Mouse (Mus musculus) skeletal muscle tissue, postnatal 0 days (tissue): Measurements from ENCODE around the gene Pdcd2. TPM values are rescaled to one million over a fixed set of nuclear protein-coding genes. Genes with fewer than 3 reads are reported as not detected.

ENCODE experiments used
- polyA plus RNA-seq: library from polyadenylated mRNA; unstranded; fragments of >200 nt; fragmentation: Nextera tagmentation; extraction: Ambion mirVana; gene quantifications from 2 replicates; pipeline ENCODE4 v1.2.1, GENCODE M21; 2015

Gene Pdcd2
- polyA plus RNA-seq: 23.8 and 27.9 TPM in 2 replicates

DNA sequence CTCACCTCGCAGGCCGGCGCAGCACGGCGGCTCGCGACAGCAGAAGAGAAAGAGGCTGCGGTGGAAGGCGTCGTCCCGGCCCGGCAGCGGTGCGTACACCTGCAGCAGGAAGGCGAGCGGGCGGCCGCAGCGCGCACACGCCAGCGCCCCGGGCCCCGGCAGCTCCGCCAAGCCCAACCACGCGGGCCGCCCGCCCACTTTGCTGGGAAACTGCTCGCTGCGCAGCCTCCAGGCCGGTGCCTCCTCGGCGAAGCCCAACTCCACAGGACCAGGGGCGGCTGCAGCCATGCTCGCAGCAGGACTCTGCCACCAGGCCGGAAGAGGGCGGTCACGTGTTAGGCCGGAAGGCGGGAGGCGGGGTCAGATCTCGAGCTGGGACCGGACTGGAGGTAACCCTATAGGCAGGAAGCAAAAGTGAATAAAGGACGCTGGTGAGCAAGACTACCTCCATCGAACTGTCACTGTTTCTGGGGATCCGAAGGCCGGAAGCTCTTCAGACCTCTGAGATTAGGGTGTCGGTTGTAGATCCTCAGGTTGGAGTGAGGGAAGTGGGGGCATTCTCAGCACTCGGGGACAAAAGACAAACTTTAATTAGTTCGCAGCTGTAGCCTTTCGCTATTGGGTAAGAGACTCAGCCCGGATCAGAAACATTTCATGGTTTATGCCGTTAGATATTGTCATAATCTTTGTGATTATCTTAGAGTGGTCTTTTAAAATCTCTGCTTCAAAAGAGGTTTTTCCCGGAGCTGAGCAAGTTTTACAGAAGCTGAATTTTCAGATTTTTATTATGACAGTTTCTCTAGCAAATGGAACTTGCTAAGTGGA is at the start of gene Pdcd2:
Gene Pdcd2 (minus strand): TSS at position 316 of the 825 bp plus-strand sequence.

GRCm38 (mm10) chr17:15564014-15564927 is 37.2 kb upstream of the Pdcd2 start, which contains the start of gene Prdm9:
Gene Prdm9, minus strand, starts transcription at chr17:15564354.

GRCm38 (mm10) chr17:15499656-15500394 is 27.3 kb downstream of the Pdcd2 start, which contains the start of the genes Psmb1 and Tbp:
Gene Psmb1, minus strand, starts transcription at chr17:15499751.
Gene Tbp, plus strand, starts transcription at chr17:15499888.

Other genes with a start within 250 kb of the Pdcd2 start
- gene Dll1, start 150.4 kb downstream of the Pdcd2 start, polyA plus RNA-seq: 6.8 and 7.9 TPM in 2 replicates
- gene Fam120b, start 131.1 kb downstream of the Pdcd2 start, polyA plus RNA-seq: 11.4 and 11.6 TPM in 2 replicates
- gene Psmb1, start 27.6 kb downstream of the Pdcd2 start, polyA plus RNA-seq: 179 and 188 TPM in 2 replicates
- 18.1 and 19.2 TPM in 2 replicates for gene Tbp, start 27.4 kb downstream of the Pdcd2 start, polyA plus RNA-seq
- gene Prdm9, start 37.1 kb upstream of the Pdcd2 start, polyA plus RNA-seq: 1.3 and 1.8 TPM in 2 replicates
- gene Chd1, start 177.7 kb upstream of the Pdcd2 start, polyA plus RNA-seq: 9.3 and 11.2 TPM in 2 replicates